Mouse (Mus musculus): ENCODE results near the gene Zbtb8b. TPM values are rescaled to one million over a fixed set of nuclear protein-coding genes. Genes with fewer than 3 reads are reported as not detected.
"Not testable (repeated sequence)": the region's sequence is repeated elsewhere in the genome, so short reads cannot be mapped to it uniquely, and the experiment has no call there.

Gene Zbtb8b
- polyA plus RNA-seq, 1 experiment: 0.36 TPM

DNA sequence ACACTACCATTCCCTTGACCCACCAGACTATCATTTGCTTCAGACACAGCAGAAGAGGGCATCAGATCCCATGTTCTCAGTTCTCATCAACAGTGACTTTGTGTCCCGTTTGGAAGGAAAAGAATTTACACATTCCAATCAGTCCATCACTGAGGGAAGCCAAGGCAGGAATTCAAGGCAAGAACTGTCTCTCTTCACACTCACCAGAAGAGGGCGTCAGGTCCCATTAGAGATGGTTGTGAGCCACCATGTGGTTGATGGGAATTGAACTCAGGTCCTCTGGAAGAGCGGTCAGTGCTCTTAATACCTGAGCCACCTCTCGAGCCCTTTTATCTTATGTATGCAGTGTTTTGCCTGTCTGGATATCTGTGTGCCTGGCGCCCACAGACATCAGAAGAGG is 22.3 kb downstream of the Zbtb8b start:
- no peak overlapping the region for H3K27ac ChIP-seq (ENCODE audit: control insufficient read depth, insufficient read depth, low read length)
- H3K27me3 ChIP-seq (ENCODE audit: control insufficient read depth, insufficient read depth, low read length): no peaks in the 10 kb centered on the region
- 91% methylated on average over 5 of the region's 5 CpGs for WGBS
- no peaks in the 10 kb centered on the region for H3K36me3 ChIP-seq (ENCODE audit: control insufficient read depth, insufficient read depth, low read length)
- H3K4me1 ChIP-seq (replicated peaks; ENCODE audit: control insufficient read depth, insufficient read depth, low read length): no peaks in the 10 kb centered on the region
- H3K4me3 ChIP-seq (ENCODE audit: control insufficient read depth, insufficient read depth, low read length): no peak overlapping the region
- TF ChIP-seq CTCF (IDR thresholded peaks at IDR 0.05; ENCODE audit: borderline replicate concordance, control insufficient read depth, extremely low read depth, insufficient read depth, low read length, poor library complexity) (no peak), POLR2A (IDR thresholded peaks at IDR 0.05; ENCODE audit: control insufficient read depth, extremely low read depth, insufficient read depth, low read length, poor library complexity) (no peak)
- DNase-seq: no peak

DNA sequence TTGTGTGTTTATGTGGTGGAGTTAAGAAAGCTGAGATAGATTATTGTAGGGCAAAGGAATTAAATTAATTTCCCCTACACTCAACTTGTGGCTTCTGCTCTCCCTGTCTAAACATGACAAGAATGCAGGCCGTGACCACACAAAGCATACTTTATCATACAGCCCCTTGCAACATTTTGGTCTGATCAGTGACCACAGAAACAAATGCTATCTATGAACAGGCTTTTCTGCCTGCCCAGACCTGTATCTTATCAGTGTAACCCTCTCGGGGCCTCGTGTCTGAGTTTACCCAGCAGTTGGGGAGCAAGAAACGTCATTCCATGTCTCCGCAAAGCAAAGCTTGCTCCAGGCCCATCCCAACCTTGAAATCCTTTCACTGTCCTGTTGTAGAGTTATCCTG is 24.2 kb downstream of the Zbtb8b start:
- 91% methylated on average over 5 of the region's 5 CpGs for WGBS
- Histone ChIP-seq H3K4me1 (replicated peaks; ENCODE audit: control insufficient read depth, insufficient read depth, low read length) (no peaks in the 10 kb centered on the region), H3K4me3 (ENCODE audit: control insufficient read depth, insufficient read depth, low read length) (no peak overlapping the region), H3K27me3 (ENCODE audit: control insufficient read depth, insufficient read depth, low read length) (no peaks in the 10 kb centered on the region), H3K36me3 (ENCODE audit: control insufficient read depth, insufficient read depth, low read length) (no peaks in the 10 kb centered on the region), H3K27ac (ENCODE audit: control insufficient read depth, insufficient read depth, low read length) (no peak overlapping the region)
- no peak for DNase-seq
- TF ChIP-seq CTCF (IDR thresholded peaks at IDR 0.05; ENCODE audit: borderline replicate concordance, control insufficient read depth, extremely low read depth, insufficient read depth, low read length, poor library complexity) (no peak), POLR2A (IDR thresholded peaks at IDR 0.05; ENCODE audit: control insufficient read depth, extremely low read depth, insufficient read depth, low read length, poor library complexity) (no peak)

GRCm38 (mm10) chr4:129415892-129416291 is 24.8 kb downstream of the Zbtb8b start:
- H3K4me1 ChIP-seq (replicated peaks; ENCODE audit: control insufficient read depth, insufficient read depth, low read length): no peaks in the 10 kb centered on the region
- DNase-seq: no peak
- no peak overlapping the region for H3K4me3 ChIP-seq (ENCODE audit: control insufficient read depth, insufficient read depth, low read length)
- H3K27ac ChIP-seq (ENCODE audit: control insufficient read depth, insufficient read depth, low read length): no peak overlapping the region
- WGBS: 95% methylated on average over 5 of the region's 5 CpGs
- no peaks in the 10 kb centered on the region for H3K36me3 ChIP-seq (ENCODE audit: control insufficient read depth, insufficient read depth, low read length)
- TF ChIP-seq POLR2A (IDR thresholded peaks at IDR 0.05; ENCODE audit: control insufficient read depth, extremely low read depth, insufficient read depth, low read length, poor library complexity): no peak
- no peak for TF ChIP-seq CTCF (IDR thresholded peaks at IDR 0.05; ENCODE audit: borderline replicate concordance, control insufficient read depth, extremely low read depth, insufficient read depth, low read length, poor library complexity)
- no peaks in the 10 kb centered on the region for H3K27me3 ChIP-seq (ENCODE audit: control insufficient read depth, insufficient read depth, low read length)

DNA sequence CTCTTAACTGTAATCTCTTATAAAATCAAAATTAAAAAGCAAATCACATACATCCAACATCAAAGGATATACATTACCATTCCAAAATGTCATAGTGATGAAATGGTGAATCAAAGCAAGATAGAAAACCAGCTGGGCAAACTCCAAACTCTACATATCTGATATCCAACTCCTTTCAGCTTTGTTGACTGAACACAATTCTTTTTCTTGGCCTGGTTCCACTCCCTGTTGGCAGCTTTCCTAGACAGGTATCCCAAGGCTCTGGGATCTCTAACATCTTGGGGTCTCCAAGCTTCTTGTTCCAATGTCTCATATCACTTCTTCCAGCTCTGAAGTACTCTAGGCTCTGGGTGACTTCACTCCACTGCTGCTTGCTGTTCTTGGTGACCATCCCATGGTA is 29.7 kb downstream of the Zbtb8b start:
- H3K4me1 ChIP-seq (replicated peaks; ENCODE audit: control insufficient read depth, insufficient read depth, low read length): no peaks in the 10 kb centered on the region
- no peaks in the 10 kb centered on the region for H3K27me3 ChIP-seq (ENCODE audit: control insufficient read depth, insufficient read depth, low read length)
- DNase-seq: no peak
- H3K27ac ChIP-seq (ENCODE audit: control insufficient read depth, insufficient read depth, low read length): no peak overlapping the region
- no peak overlapping the region for H3K4me3 ChIP-seq (ENCODE audit: control insufficient read depth, insufficient read depth, low read length)
- H3K36me3 ChIP-seq (ENCODE audit: control insufficient read depth, insufficient read depth, low read length): no peaks in the 10 kb centered on the region
- TF ChIP-seq CTCF (IDR thresholded peaks at IDR 0.05; ENCODE audit: borderline replicate concordance, control insufficient read depth, extremely low read depth, insufficient read depth, low read length, poor library complexity): no peak
- TF ChIP-seq POLR2A (IDR thresholded peaks at IDR 0.05; ENCODE audit: control insufficient read depth, extremely low read depth, insufficient read depth, low read length, poor library complexity): no peak

GRCm38 (mm10) chr4:129410532-129410931 is 30.1 kb downstream of the Zbtb8b start:
- H3K27me3 ChIP-seq (ENCODE audit: control insufficient read depth, insufficient read depth, low read length); H3K27ac ChIP-seq (ENCODE audit: control insufficient read depth, insufficient read depth, low read length); H3K4me1 ChIP-seq (replicated peaks; ENCODE audit: control insufficient read depth, insufficient read depth, low read length); DNase-seq; H3K4me3 ChIP-seq (ENCODE audit: control insufficient read depth, insufficient read depth, low read length); H3K36me3 ChIP-seq (ENCODE audit: control insufficient read depth, insufficient read depth, low read length): not testable (repeated sequence)
- 95% methylated on average over 3 of the region's 3 CpGs for WGBS

- Histone ChIP-seq H3K4me1 (replicated peaks; ENCODE audit: control insufficient read depth, insufficient read depth, low read length) (no peaks in the 10 kb centered on the region), H3K4me3 (ENCODE audit: control insufficient read depth, insufficient read depth, low read length) (peak overlapping the region; percentile 56), H3K36me3 (ENCODE audit: control insufficient read depth, insufficient read depth, low read length) (no peaks in the 10 kb centered on the region), H3K27ac (ENCODE audit: control insufficient read depth, insufficient read depth, low read length) (no peak overlapping the region), H3K27me3 (ENCODE audit: control insufficient read depth, insufficient read depth, low read length) (no peaks in the 10 kb centered on the region)
- peak; percentile 49 for DNase-seq
- TF ChIP-seq CTCF (IDR thresholded peaks at IDR 0.05; ENCODE audit: borderline replicate concordance, control insufficient read depth, extremely low read depth, insufficient read depth, low read length, poor library complexity): peak; percentile 50; the same call in 1 of the 2 replicates
- no peak for TF ChIP-seq POLR2A (IDR thresholded peaks at IDR 0.05; ENCODE audit: control insufficient read depth, extremely low read depth, insufficient read depth, low read length, poor library complexity)
- 4% methylated on average over 25 of the region's 25 CpGs for WGBS
These were observed 34.2 kb downstream of the Zbtb8b start for GRCm38 (mm10) chr4:129406447-129406846.

DNA sequence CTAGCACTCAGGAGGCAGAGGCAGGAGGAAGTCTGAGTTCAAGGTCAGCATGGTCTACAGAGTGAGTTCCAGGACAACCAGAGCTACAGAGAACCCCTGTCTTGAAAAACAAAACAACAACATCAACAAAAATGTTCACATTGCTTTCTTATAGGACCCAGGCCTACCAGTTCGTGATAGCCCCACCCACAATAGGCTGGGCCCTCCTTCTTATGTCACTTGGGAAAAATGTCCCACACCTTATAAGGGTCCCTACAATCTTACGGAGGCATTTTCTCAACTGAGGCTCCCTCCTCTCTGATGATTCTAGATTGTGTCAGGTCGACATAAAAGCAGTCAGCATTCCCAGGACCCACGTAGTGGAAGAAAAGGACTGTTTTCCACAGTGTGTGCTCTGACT is 40.8 kb downstream of the Zbtb8b start:
- no peak for TF ChIP-seq CTCF (IDR thresholded peaks at IDR 0.05; ENCODE audit: borderline replicate concordance, control insufficient read depth, extremely low read depth, insufficient read depth, low read length, poor library complexity)
- TF ChIP-seq POLR2A (IDR thresholded peaks at IDR 0.05; ENCODE audit: control insufficient read depth, extremely low read depth, insufficient read depth, low read length, poor library complexity): no peak
- DNase-seq: no peak
- H3K27me3 ChIP-seq (ENCODE audit: control insufficient read depth, insufficient read depth, low read length): no peaks in the 10 kb centered on the region
- H3K36me3 ChIP-seq (ENCODE audit: control insufficient read depth, insufficient read depth, low read length): no peaks in the 10 kb centered on the region
- 89% methylated on average over 4 of the region's 4 CpGs for WGBS
- peaks cover 5% of the 10 kb centered on the region; the same call in 1 of the 2 replicates for H3K4me1 ChIP-seq (replicated peaks; ENCODE audit: control insufficient read depth, insufficient read depth, low read length)
- H3K27ac ChIP-seq (ENCODE audit: control insufficient read depth, insufficient read depth, low read length): no peak overlapping the region
- H3K4me3 ChIP-seq (ENCODE audit: control insufficient read depth, insufficient read depth, low read length): no peak overlapping the region
